Mouse (Mus musculus) limb, embryonic 11.5 days (tissue): ENCODE measurements around the gene Kctd2. TPM values are rescaled to one million over a fixed set of nuclear protein-coding genes. Genes with fewer than 3 reads are reported as not detected.

Experiments
- ATAC-seq: fragments of 200-750 bp; cut with Nextera tagmentation; 2 replicates; pipeline ENCODE4 v1.8.0; 2017; ENCODE audit warnings: low read depth; ENCODE audit not compliant: insufficient number of reproducible peaks, low FRiP score, low TSS enrichment
- DNase-seq: peaks from one replicate; pipeline ENCODE4 v3.0.0-alpha.2; 2015; ENCODE audit warnings: low spot score
- H3K27ac ChIP-seq: fragments of 300-500 bp; sonication (generic); replicated peaks from 2 replicates; pipeline ENCODE4 v1.5.1; 2014; ENCODE audit warnings: low read depth, mild to moderate bottlenecking, low read length
- H3K27me3 ChIP-seq: fragments of 300-500 bp; sonication (generic); 2 replicates; pipeline ENCODE4 v1.6.1; 2014; ENCODE audit warnings: mild to moderate bottlenecking, low read length, mixed read lengths; ENCODE audit not compliant: control insufficient read depth, insufficient read depth
- H3K36me3 ChIP-seq: fragments of 300-500 bp; sonication (generic); 2 replicates; pipeline ENCODE4 v1.6.1; 2014; ENCODE audit warnings: mild to moderate bottlenecking, low read length, moderate library complexity, mixed read lengths; ENCODE audit not compliant: control insufficient read depth, insufficient read depth
- H3K4me1 ChIP-seq: fragments of 300-500 bp; sonication (generic); 2 replicates; pipeline ENCODE4 v1.6.1; 2014; ENCODE audit warnings: low read length, mixed read lengths; ENCODE audit not compliant: control insufficient read depth, insufficient read depth
- H3K4me2 ChIP-seq: fragments of 300-500 bp; sonication (generic); 2 replicates; pipeline ENCODE4 v1.6.1; 2014; ENCODE audit warnings: low read depth, mild to moderate bottlenecking, moderate library complexity; ENCODE audit not compliant: severe bottlenecking
- H3K4me3 ChIP-seq: fragments of 300-500 bp; sonication (generic); 2 replicates; pipeline ENCODE4 v1.5.1; 2014; ENCODE audit warnings: low read depth, low read length
- H3K9ac ChIP-seq: fragments of 300-500 bp; sonication (generic); 2 replicates; pipeline ENCODE4 v1.6.1; 2014; ENCODE audit warnings: mild to moderate bottlenecking, low read length
- H3K9me3 ChIP-seq: fragments of 300-500 bp; sonication (generic); 2 replicates; pipeline ENCODE4 v1.6.1; 2016; ENCODE audit warnings: low read length; ENCODE audit not compliant: control insufficient read depth
- WGBS: fragments of 180-500 bp; shearing (Covaris S2); extraction: QIAGEN DNeasy Blood & Tissue Kit; methylation state at CpG from one replicate; pipeline ENCODE4 v1.1.7; 2014; 5-methylcytosine and 5-hydroxymethylcytosine counted together
- polyA plus RNA-seq: library from polyadenylated mRNA; unstranded; fragments of >200 nt; fragmentation: Nextera tagmentation; extraction: Ambion mirVana; gene quantifications from 2 replicates; pipeline ENCODE4 v1.2.1, GENCODE M21; 2014

Kctd2 gene
- polyA plus RNA-seq, 1 experiment from 2014 or later = 17.6 TPM

DNA sequence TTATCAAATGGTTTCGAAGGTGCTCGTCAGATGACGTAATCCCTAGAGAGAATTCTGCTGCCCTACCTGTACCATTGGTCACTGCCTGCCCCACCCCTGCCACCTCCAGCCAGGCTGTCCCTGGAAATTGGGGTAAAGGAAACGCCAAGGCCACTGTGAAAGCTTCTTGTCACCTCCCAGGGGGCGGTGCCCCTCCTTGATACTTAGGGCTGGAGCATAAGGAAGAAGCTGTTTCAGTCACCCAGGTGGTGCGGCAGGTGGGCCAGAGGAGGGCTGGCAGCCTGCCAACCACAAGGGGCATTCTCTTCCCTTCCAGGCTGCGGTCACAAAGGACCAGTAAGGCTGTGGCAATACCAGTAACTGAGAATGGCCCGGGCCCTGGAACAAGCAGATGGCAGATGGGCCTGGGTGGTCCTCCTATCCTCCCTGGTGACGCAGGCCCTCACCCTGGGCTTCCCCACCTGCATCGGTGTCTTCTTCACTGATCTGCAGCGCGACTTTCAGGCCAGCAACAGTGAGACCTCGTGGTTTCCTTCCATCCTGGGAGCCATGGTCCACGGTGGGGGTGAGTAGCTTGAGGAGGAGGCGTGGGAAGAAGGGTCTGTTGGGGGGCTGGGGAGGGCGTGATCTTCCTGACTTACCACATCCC is 42.4 kb downstream of the Kctd2 start, which contains the start of gene Slc16a5:
Gene Slc16a5, plus strand, starts transcription at position 232 of the 649 bp plus-strand sequence.
- no peaks in the 10 kb centered on the region; the same call in 1 of the 2 replicates for H3K36me3 ChIP-seq
- no peaks in the 10 kb centered on the region for H3K9me3 ChIP-seq
- H3K4me3 ChIP-seq = no peak within 1 kb of the TSS
- H3K27me3 ChIP-seq = no peaks in the 10 kb centered on the region
- DNase-seq (no peak), ATAC-seq (no peak)
- H3K9ac ChIP-seq = no peak within 1 kb of the TSS
- H3K4me1 ChIP-seq = 0 out of 2 replicates have a peak, but pooled peaks cover 2% of the 10 kb centered on the region
- H3K27ac ChIP-seq = no peak within 1 kb of the TSS
- no peak within 1 kb of the TSS for H3K4me2 ChIP-seq
- 71% methylated on average over 16 of the region's 16 CpGs for WGBS

DNA sequence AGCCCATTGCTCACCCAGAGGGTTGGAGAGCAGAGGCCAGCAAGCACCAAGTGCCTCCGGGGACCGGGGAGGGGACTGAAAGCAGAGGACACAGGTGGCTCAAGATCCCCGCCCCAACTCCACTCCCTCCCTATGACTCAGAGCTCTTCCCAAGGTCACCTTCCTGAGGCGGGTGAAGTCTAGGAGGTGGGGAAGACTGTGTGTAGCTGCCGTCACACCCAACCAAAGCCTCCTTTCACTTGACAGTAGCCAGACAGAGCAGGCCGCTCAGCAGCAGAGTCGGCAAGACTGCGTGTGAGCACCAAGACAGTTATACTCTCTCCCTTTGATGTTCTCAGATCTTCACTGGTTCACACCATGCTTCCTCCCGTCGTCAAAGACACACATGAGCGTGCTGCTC is 43.5 kb downstream of the Kctd2 start:
- 62% methylated on average over 11 of the region's 11 CpGs for WGBS
- H3K27ac ChIP-seq = no peak overlapping the region
- 0 out of 2 replicates have a peak, but pooled peaks cover 4% of the 10 kb centered on the region for H3K4me1 ChIP-seq
- ATAC-seq = no peak
- H3K36me3 ChIP-seq = no peaks in the 10 kb centered on the region; the same call in 1 of the 2 replicates
- no peak overlapping the region for H3K4me3 ChIP-seq
- no peak overlapping the region for H3K9ac ChIP-seq
- H3K27me3 ChIP-seq = no peaks in the 10 kb centered on the region
- H3K9me3 ChIP-seq = no peaks in the 10 kb centered on the region
- DNase-seq = no peak
- no peak overlapping the region for H3K4me2 ChIP-seq

DNA sequence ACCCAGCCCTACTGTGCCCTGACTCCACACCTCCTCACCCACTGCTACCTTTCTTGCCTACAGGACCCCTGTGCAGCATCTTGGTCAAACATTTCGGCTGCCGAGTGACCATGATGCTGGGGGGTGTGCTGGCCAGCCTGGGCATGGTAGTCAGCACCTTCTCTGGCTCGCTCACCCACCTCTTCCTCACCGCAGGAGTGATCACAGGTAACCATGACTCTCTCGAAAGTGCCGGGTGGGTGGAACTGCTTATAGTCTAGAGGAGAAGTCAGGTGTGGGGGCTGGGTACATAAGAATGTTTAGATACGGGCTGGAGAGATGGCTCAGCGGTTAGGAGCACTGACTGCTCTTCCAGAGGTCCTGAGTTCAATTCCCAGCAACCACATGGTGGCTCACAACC is 44.9 kb downstream of the Kctd2 start:
- H3K4me1 ChIP-seq = 0 out of 2 replicates have a peak, but pooled peaks cover 4% of the 10 kb centered on the region
- no peak for ATAC-seq
- H3K4me2 ChIP-seq = no peak overlapping the region
- WGBS = 88% methylated on average over 8 of the region's 8 CpGs
- no peaks in the 10 kb centered on the region for H3K9me3 ChIP-seq
- no peak overlapping the region for H3K9ac ChIP-seq
- H3K4me3 ChIP-seq = no peak overlapping the region
- no peak for DNase-seq
- H3K36me3 ChIP-seq = no peaks in the 10 kb centered on the region; the same call in 1 of the 2 replicates
- H3K27me3 ChIP-seq = no peaks in the 10 kb centered on the region
- H3K27ac ChIP-seq = no peak overlapping the region

DNA sequence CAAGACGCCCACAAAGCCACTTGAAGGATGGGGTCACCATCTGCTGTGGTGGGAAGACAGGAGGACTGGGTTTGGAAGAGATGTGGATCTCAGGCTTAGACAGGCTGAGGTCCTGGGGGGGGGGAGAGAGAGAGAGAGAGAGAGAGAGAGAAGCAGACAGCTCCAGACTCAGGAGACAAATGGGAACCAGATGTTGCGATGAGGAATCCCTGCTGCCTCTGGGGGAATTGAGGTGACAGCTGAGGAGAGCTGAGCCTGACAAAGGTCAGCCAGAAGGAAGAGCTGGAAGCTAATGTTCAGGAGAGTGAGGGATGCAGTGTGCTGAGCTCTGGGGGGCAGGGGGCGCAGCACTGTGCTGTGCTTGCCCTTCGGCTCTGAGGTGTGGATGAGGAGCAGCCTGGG is 47.3 kb downstream of the Kctd2 start:
- Histone ChIP-seq H3K36me3 (no peaks in the 10 kb centered on the region; the same call in 1 of the 2 replicates), H3K27me3 (no peaks in the 10 kb centered on the region), H3K9ac (no peak overlapping the region), H3K4me3 (no peak overlapping the region), H3K4me2 (no peak overlapping the region), H3K4me1 (0 out of 2 replicates have a peak, but pooled peaks cover 4% of the 10 kb centered on the region), H3K27ac (no peak overlapping the region), H3K9me3 (no peaks in the 10 kb centered on the region)
- DNase-seq (peak; percentile 42), ATAC-seq (peak; percentile 57; the same call in 1 of the 2 replicates)
- WGBS = 2% methylated on average over 4 of the region's 4 CpGs

DNA sequence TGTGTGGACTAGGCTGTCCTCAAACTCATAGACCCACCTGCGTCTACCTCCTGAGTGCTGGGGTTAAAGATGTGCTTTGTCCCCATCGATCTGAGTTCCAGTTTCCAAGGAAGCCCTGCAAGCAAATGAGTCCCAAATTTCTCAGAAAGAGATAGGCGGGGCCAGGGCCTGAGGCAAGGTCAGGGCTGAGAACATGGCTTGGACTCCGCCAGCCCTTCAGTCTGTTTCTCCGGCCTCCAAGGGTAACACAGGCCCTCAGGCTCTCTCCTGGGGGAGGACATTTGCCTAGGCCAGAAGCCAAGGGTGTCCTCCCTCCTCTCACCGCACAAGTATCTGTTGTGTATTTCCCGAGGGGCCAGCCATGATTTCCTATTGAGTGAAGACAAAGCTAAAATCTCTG is 52.3 kb downstream of the Kctd2 start:
- H3K27me3 ChIP-seq = no peaks in the 10 kb centered on the region
- no peak overlapping the region for H3K27ac ChIP-seq
- H3K4me1 ChIP-seq = peaks cover 12% of the 10 kb centered on the region
- 91% methylated on average over 7 of the region's 7 CpGs for WGBS
- no peaks in the 10 kb centered on the region for H3K9me3 ChIP-seq
- H3K4me3 ChIP-seq = no peak overlapping the region
- H3K4me2 ChIP-seq = no peak overlapping the region
- H3K36me3 ChIP-seq = no peaks in the 10 kb centered on the region
- ATAC-seq (no peak), DNase-seq (no peak)
- no peak overlapping the region for H3K9ac ChIP-seq

DNA sequence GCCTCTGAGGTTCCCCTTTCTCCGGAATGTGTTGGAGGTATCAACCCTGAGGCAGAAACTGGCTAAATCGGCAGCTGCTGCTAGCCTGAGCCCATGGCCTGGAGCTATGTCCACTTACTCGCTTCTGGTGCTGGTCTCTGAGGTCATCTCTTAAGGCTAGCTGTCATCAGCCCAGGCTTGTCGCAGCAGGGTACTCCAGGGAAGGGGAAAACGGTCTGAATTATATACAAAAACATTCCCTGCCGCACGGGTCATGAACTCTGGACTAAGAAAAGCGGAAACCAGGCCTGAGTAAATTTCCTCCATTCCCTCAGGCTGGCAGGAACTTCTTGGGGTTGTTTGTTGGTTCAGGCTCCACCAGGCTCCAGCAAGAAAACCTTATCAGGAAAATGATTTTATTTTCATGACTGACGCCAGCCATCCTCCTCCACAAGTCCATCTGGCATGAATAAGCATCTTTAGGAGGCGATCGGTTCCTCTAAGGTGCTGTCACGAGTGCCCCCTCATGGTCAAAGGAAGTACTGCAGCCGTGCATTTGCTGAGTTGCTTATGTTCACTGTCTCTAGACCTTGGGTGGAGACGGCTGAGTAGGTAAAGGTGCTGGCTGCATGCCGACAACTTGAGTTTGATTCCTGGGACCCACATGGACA is 53.8 kb downstream of the Kctd2 start:
- Histone ChIP-seq H3K9me3 (no peaks in the 10 kb centered on the region), H3K27ac (peak overlapping the region; percentile 56; the same call in 1 of the 2 replicates), H3K27me3 (no peaks in the 10 kb centered on the region), H3K4me3 (no peak overlapping the region; the same call in 1 of the 2 replicates), H3K4me2 (peak overlapping the region; percentile 32), H3K4me1 (peaks cover 8% of the 10 kb centered on the region), H3K9ac (peak overlapping the region; percentile 17; the same call in 1 of the 2 replicates), H3K36me3 (no peaks in the 10 kb centered on the region)
- WGBS = 10% methylated on average over 15 of the region's 15 CpGs
- DNase-seq (peak; percentile 98), ATAC-seq (no peak)

DNA sequence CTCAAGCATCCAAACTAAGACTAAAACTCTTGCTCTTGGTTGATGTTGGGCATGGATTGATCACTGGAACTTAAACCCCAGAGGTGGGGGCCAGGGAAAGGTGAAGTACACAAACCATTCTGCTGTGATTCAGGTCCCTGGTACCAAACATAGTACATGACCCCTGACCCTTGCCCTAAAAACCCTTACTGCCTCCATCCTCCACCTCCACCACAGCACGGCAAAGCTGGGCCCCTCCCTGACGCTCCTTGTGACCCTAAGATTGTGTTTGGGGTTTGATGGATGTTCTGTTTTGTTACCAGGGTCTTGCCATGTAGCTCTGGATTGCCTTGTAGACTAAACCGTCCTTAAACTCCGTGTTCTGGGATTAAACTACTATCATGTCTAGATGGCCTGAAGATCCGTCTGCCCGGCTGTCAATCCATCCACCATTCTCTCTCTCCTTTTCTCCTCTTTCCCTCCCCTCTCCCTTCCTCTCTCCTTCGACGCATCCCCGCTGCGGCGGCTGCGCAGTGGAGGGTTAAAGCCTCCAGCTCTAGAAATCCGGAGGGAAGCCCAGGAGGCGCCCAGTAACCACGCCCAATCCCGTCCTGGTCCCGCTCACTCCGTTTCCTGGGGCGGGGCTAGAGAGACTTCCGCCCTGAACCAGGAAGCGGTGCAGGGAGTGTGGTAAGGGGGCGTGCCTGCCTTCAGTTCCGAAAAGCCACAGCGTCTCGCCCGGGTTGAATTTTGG is 55.3 kb downstream of the Kctd2 start, which contains the start of gene Armc7:
Gene Armc7, plus strand, starts transcription at position 643 of the 733 bp plus-strand sequence.
- WGBS = 1% methylated on average over 26 of the region's 26 CpGs
- peak within 1 kb of the TSS; percentile 56 for H3K9ac ChIP-seq
- no peaks in the 10 kb centered on the region; the same call in none of the 2 replicates for H3K36me3 ChIP-seq
- DNase-seq (peak; percentile 95), ATAC-seq (peak; percentile 89)
- H3K4me1 ChIP-seq = peaks cover 8% of the 10 kb centered on the region
- no peaks in the 10 kb centered on the region for H3K27me3 ChIP-seq
- H3K4me2 ChIP-seq = peak within 1 kb of the TSS; percentile 71
- H3K4me3 ChIP-seq = peak within 1 kb of the TSS; percentile 70
- no peak within 1 kb of the TSS for H3K27ac ChIP-seq
- H3K9me3 ChIP-seq = no peaks in the 10 kb centered on the region

DNA sequence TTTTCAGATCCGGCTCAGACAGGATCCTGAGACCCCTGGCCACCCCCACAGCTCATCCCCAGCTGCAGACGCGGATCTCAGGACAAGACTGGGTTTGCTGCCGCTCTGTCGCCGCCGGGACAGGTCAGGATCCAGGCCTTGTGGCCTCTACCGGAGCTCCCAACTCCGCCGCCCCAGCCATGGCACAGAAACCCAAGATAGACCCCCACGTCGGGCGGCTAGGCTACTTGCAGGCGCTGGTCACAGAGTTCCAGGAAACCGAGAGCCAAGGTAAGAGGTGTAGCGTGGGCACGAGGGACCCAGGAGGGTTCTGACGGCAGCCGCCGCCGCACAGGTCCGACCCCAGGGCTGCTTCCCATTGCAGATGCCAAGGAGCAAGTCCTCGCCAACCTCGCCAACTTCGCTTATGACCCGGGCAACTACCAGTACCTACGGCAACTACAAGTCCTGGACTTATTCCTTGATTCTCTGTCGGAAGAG is 55.9 kb downstream of the Kctd2 start:
- WGBS = 4% methylated on average over 28 of the region's 28 CpGs

More for the DNA sequence above, 55.9 kb downstream of the Kctd2 start:
- H3K9ac ChIP-seq = peak overlapping the region; percentile 56
- H3K27me3 ChIP-seq = no peaks in the 10 kb centered on the region
- peak overlapping the region; percentile 70 for H3K4me3 ChIP-seq
- ATAC-seq (0 out of 2 replicates have a peak, but pooled peaks have one; percentile 13), DNase-seq (no peak)
- H3K9me3 ChIP-seq = no peaks in the 10 kb centered on the region
- peak overlapping the region; percentile 71 for H3K4me2 ChIP-seq
- H3K36me3 ChIP-seq = no peaks in the 10 kb centered on the region; the same call in none of the 2 replicates
- H3K4me1 ChIP-seq = peaks cover 8% of the 10 kb centered on the region
- no peak overlapping the region for H3K27ac ChIP-seq
